Mouse (Mus musculus): ENCODE data around the gene Kif2c. TPM values are rescaled to one million over a fixed set of nuclear protein-coding genes. Genes with fewer than 3 reads are reported as not detected.

Kif2c gene
- total RNA-seq, 1 experiment from 2014 or later: 40.7 TPM

DNA sequence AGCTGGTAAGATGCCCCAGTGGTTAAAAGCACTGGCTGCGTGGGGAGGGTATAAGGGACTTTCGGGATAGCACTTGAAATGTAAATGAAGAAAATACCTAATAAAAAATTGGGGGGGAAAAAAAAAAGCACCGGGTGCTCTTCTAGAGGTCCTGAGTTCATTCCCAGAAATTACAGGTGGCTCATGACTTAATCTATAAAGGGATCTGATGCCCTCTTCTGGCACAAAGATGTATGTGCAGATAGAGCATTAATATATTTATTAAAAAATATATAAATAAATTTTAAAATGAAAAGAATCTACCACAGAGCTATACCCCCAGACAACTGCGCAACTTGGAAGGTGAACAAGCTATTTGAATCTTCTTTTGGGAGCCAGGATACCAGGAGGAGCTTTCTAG, 41.8 kb downstream of the Kif2c start:
- no peak for ATAC-seq (replicated peaks; ENCODE audit: low read depth, poor library complexity, severe bottlenecking)

DNA sequence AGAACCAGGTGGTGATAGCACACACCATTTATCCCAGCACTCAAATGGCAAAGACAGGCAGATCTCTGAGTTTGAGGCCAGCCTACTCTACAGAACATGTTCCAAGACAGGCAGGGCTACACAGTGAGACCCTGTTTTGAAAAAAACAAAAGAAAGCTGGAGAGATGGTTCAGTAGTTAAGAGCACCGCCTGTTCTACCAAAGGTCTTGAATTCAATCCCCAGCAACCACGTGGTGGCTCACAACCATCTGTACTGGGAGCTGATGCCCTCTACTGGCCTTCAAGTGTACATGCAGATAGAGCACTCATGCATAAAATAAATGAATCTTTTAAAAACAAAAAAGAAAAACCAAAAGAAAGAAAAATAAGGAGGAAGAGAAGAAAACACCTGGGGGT, 43.2 kb downstream of the Kif2c start:
- peak; percentile 57 for ATAC-seq (replicated peaks; ENCODE audit: low read depth, poor library complexity, severe bottlenecking)

DNA sequence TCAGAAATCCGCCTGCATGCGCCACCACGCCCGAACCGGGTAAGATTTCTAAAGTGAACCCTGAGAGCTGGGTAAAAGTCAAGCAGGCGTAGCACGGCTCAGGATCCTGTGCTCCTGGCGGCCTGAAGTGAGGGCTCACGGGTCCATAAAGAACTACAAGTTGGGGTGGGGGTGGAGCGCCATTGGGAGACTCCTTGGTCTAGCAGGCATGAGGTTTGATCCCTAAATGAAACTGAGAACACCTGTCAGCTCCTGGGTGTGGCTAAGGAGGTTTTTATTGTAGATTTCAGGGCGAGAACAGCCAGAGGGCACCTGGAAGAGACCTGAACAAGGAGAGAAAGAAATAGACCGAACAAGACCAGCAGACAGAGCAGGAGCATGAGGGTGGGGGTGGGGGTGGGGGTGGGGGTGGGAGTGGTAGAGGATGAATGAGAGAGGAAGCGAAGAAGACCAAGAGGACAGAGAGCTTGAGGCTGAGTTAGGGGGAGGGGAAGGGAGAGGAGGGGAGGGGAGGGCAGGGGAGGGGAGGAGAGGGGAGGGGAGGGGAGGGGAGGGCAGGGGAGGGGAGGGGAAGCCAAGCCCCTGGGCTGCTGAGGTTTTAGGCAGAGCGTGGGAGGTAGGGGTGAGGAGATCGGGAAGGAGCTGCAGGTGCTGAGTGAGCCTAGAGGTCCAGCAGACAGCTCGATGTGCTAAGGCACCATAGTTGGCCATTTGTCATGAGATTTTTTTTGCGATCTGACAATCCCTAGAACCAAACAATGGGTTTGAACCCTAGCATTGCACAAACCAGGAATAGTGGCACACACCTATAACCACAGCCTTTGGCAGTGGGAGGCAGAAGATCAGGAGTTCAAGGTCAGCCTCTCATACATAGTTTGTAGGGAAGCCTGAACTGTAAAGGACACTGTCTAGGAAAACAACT, 43.9 kb downstream of the Kif2c start:
- ATAC-seq (replicated peaks; ENCODE audit: low read depth, poor library complexity, severe bottlenecking): no peak

DNA sequence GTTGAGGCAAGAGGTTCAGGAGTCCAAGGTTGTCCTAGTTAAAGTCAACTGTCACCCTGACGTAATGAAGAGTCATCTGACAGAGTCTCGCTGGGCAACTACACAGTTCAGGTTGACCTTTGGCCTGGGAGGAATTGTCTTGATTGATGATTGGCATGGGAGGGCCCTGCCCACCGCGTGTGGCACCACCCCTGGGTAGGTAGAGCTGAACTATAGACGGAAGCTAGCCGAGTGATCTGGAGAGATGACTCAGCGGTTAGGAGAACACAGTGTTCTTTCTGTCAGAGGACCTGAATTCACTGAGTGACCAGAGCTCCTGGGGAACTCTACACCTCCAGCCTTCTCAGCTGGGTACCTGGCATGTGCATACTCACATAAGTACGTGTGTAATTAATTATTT, 46.4 kb downstream of the Kif2c start:
- no peak for ATAC-seq (replicated peaks; ENCODE audit: low read depth, poor library complexity, severe bottlenecking)

DNA sequence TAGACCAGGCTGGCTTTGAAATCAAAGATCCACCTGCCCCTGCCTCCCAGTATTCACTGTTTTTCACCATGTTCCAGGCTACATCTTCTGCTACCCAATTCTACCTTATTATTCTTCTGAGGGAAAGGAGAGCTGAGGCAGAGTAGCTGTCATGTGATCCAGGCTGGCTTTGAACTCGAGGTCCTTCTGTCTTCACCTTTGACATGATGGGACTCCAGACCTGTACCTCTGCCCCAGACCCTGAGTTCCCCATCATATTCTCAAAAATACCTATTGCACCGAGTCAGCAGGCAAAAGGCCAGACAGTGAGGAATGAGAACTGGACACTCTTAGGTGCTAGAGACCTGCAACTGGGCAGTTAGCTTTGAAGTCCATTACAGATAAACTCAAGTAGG, 47.8 kb downstream of the Kif2c start:
- ATAC-seq (replicated peaks; ENCODE audit: low read depth, poor library complexity, severe bottlenecking): no peak

DNA sequence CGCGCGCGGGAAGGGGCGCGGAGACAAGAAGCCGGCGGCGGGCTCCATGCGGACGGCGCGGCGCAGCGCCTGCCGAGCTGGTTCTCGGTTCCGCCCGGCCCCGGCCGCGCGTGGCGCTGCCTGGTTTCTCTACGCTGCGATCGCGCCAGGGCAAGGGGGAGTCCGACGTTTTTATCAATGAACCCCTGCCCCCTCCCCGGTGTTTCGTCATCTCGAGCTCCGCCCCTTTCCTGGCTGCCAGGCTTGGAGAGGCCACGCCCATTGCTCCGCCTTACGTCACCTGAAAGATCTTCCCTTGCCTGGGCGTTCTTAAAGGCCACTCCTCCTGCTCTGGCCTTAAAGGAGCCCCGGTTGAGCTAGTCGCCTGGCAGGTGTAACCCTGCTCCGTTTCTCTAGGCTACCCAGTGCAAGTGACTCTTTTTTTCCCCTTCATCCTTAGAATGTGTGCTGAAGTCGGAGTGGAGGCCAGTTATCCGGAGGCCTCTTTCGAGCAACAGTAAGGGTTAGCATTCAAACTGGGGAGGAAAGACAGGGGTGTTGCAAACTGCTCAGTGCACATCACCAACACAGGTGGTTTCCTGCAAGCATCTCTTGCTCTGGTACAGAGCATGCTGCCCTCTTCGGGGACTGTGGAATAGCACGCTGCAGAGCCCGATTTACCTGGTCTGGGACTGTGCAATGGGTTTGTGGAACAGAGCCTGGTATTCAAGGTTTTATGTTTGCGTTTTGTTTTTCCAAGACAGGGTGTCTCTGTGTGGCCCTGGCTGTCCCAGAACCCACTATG, 48.4 kb downstream of the Kif2c start, which contains the start of gene Plk3:
TSS of gene Plk3 (minus strand) at position 147 of the 784 bp plus-strand sequence.
- peak; percentile 92 for ATAC-seq (replicated peaks; ENCODE audit: low read depth, poor library complexity, severe bottlenecking)

DNA sequence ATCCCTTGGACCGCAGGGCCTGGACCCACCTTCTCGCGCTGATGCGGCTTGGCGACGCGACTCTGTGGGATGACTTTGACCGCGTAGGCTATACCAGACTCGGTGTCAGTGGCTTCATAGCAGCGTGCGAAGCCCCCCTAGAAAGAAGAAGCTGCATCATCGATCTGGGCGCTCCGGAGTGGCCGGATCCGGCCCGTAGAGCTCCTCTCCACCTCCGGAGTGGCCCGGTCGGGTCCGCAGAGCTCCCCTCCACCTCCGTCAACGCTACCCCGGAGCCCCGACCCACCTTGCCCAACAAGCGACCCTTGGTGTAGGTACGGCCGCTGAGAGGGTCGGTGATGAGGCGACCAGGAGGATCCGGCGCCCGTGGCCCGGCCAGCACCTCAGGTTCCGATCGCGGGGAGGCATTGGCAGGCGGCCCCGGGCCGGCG, 49.1 kb downstream of the Kif2c start:
- 0 out of 2 replicates have a peak, but pooled peaks have one; percentile 7 for ATAC-seq (replicated peaks; ENCODE audit: low read depth, poor library complexity, severe bottlenecking)

DNA sequence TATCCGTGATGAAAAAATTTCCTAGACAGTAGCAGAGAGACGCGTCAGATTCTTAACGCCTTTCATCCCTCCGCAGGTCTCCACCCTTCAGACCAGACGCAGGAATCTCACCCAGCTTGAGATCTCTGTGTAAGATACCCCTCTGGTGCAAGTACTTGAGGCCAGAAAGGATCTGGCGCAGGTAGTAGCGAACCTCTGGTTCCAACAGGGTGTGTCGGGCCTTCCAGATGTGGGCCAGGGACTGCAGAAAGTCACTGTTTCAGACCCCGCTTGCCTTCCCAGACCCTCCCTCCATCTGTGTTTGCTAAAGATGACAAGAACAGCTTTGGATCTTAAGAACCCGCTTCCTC, 49.7 kb downstream of the Kif2c start:
- ATAC-seq (replicated peaks; ENCODE audit: low read depth, poor library complexity, severe bottlenecking): no peak

DNA sequence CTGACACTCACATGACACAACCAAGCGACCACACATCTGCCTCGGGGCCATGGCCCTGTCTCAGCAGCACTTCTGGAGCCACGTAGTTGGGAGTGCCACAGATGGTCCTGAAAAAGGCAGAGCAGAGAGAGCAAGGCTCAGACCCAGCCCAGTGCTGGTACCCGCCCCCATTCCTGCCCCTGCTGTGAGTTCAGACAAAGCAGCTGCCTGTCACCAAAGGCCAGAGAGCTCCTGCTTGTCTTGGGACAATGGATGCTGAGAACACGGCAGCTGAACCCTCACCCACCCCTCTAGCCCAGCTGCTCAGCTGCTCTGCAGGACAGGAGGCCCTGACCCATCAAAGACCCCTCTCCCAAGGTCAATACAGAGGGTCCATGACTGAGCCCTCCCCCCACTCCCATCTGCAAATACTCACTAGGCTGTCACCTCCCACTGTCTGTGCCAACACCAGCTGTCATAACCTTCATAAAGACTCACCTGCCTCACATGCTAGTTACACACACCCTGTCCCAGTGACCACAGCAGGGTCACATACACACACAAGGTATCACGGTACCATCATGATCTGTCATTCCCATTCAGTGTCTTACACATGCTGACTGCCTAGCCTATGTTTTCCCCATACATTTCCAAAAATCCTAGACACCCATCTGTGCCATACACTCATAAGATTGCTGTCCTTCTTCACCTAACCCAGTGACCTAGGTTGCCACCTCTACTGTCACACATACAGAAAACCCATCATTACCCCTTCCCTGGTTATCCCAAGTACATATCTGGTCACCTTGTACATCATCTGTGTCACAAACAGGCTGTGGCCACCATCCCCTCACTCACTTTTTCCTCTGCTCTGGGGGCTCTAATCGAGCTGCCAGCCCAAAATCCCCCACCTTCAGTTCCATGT, 50.3 kb downstream of the Kif2c start:
- no peak for ATAC-seq (replicated peaks; ENCODE audit: low read depth, poor library complexity, severe bottlenecking)

DNA sequence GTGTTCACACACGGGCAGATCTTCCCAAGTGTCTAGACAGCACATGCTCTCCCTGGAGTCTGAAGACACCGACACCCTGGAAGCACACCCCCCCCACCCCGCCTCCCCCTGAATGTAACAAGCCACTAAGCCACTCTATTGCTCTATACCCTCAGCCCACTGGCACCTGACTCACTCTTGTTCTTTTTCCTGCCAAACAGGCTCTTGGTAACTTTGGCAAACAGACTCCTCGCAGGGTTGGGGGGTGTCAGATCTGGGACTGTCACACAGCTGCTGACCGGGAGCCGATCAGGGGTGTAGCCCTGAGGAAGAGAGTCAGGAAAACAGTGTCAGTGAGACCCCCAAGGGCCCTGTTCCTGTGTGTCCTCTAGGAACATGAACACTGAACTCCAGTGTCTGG, 51.2 kb downstream of the Kif2c start:
- no peak for ATAC-seq (replicated peaks; ENCODE audit: low read depth, poor library complexity, severe bottlenecking)

DNA sequence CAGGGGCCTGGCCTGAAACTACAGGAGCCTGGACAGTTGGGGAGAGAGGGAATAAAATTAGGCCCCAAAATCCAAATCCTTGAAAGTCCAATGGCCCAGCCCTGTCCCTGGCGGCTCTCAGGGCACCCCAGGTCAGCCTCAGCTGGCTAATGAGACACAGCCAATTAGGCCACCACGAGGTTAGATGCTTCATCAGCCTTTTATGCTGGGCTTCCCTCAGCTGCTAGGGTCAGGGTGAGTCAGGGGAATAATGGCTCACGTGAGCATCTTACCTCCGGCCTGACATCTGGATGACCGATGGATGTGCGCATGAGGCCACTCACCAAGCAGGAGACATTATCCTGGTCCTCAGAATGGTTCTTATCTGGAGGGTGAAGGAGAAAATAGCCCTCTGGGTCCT, 51.6 kb downstream of the Kif2c start:
- no peak for ATAC-seq (replicated peaks; ENCODE audit: low read depth, poor library complexity, severe bottlenecking)

DNA sequence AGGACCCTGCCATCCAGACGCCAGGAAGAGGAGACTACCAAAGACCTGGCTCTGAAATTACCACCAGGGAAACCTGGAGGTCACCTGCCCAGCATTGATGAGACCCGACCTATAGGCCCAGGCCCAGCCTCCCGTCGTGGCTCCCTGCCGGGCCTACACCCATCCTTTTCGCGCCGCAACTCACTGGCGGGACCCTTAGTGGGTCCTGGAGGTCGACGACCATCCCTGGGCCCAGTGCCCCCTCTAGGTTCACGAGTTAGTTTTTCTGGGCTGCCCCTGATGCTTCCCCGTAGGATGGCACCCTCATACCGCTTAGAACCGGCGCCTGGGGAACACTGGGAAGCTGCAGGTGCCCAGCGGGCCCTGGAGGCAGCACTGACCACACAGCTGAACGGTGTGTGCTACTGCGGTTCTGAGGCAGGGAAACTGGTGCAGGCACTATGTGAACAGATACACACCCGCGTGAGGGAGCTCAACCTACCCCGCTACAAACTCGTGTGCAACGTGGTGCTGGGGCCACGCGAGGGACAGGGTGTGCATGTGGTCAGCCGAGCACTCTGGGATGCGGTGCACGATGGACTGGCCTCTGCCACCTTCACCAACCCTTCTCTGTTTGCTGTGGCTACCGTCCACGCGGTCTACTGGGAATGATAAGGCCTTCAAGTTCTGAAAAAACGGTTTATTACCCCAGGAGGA, 54.3 kb downstream of the Kif2c start:
- no peak for ATAC-seq (replicated peaks; ENCODE audit: low read depth, poor library complexity, severe bottlenecking)

DNA sequence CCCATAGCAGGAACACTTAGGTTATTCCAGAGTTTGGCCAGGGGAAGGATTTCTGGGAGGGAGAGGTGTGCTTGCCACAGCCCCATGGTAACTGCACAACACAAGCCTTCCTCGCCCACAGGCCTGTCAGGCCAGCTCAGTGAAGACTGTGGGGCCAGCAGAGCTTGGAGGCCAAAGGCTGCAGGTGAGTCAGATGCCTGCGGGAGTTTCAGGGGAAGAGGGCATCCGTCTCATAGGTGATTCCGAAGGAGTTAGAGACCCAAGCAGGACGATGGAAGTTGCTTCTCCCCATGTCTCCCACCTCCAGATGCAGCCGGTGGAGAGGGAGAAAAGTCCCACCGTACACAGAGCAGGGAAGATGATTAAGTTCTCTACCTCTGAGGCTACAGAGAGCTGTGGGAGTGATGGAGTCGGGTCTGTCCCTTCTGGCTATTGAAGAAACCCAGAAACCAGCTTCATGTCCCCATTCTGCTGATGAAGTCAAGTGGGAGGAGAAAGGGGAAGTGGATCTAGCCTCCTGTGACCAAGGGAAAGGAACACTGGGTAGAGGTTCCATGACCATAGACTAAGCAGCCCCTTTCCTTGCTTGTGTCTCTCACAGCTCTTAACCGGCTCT, 55.7 kb downstream of the Kif2c start, which contains the start of gene Tctex1d4:
TSS of gene Tctex1d4 (plus strand) at position 120 of the 616 bp plus-strand sequence.
- peak; percentile 11; the same call in 1 of the 2 replicates for ATAC-seq (replicated peaks; ENCODE audit: low read depth, poor library complexity, severe bottlenecking)

DNA sequence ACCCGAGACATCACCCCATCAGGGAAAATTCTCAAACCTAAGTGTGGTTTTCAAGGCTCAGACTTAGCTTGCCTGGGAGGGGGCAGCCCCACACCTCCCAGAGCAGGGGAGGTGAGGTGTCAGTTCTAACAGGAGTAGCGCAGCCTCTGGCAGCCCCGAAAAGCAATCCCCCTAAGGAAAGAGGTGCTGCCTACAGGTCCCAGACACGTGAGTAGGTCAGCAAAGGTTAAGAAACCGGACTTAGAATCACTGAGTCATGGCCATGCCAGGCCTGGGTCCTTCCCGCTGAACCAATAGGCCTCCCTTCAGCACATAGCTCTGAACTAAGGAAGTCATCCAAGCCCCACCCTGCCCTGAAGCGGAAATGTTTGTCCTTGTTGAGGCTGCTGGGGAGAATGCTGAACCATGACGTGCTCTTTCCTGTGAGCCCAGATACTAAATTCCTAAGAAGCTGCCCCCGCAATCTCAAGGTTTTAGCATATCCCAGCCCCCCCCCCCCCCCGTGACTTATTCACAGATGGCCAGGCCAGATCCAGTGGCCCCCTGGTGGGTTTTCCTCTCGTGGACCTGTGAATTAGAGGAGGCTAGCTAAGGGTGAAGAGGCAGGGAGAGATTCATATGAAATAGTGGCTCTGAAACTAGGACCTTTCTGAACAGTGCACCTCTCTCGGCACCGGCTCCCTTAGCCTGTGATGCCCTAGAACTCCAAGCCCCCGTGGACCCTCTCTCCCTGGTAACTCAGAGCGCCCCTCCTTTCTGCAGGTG, 56.3 kb downstream of the Kif2c start:
- ATAC-seq (replicated peaks; ENCODE audit: low read depth, poor library complexity, severe bottlenecking): peak; percentile 45

DNA sequence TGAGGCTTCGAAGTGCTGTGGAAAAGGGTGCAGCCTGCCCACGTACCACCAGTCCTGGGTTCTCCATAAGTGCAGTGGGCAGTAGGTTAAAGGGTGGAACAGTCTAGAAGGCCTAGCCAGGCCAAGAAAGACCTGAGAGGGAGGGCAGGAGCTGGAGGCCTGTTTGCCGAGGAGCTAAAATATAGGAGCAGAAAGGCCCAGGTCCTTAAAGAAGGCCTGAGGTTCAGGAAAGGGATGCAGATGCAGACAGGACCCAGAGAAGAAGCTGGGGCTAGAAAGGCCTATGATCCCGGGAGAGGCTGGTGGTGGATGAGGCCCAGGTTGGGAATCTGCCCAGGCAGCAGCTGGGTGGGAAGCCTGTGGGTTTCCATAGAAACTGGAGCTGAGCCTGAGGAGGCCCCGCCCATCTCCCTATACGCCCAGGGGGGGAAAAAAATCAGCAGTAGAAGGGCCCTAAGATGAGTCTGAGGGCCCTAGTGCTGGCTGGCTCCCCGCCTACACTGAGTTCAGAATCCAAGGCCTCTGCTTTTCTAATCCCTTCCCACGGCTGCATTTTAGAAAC, 57.0 kb downstream of the Kif2c start, which contains the start of gene Btbd19:
TSS of gene Btbd19 (minus strand) at position 378 of the 562 bp plus-strand sequence.
- ATAC-seq (replicated peaks; ENCODE audit: low read depth, poor library complexity, severe bottlenecking): no peak

DNA sequence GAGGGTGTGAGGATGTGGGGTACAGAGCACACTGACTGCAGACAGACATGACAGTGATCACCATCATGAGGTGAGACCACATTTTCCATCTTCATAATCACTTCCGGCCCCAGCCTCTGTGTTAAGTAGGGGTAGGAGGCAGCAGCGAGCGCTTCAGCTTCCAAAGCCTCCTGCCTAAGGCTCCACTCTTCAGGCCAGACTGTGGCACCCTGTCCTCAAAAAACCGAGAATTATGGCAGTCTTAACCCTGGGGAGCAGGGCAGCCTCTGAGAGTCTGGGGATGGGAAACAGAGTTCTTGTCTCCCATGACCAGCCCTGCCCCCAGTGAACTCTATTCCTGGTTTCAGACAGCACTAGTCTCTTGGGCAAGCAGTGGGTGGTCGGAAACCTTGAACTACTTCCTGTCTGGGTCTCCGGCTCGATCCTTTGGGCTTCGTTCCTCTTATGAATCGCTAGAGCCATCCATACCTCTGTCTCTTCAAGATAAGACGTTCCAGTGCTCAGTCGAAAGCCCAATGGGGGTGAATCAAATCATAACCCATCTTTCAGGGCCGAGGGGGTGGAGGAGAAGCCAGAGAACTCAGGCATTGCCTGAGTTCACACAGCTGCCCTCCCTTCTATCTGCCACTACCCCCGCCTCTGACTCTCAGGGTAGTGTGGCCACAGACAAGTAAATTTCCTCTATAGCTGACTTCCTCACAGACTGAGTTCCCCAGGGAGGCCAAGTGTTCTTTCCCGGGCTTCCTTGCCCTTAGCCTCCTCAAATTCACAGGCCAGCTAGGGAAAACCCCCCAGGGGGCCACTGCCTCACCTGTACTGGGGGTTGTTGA, 57.7 kb downstream of the Kif2c start:
- ATAC-seq (replicated peaks; ENCODE audit: low read depth, poor library complexity, severe bottlenecking): peak; percentile 31

DNA sequence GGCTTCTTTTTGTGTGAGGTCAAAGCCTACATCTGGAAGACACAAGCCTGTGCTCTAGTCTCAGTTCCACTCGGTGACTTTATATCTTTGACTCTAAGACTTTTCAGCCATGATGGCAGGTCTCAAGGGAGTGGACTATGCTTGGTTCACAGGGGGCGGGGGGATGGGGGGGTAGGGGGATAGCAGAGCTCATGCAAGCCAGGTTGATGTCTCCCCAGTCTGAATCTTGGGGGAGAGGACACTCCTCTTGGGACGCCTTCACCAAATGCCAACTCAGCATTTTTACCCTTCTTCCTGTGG, 58.3 kb downstream of the Kif2c start:
- ATAC-seq (replicated peaks; ENCODE audit: low read depth, poor library complexity, severe bottlenecking): no peak
